Mouse (Mus musculus) inflammation-experienced regulatory T-cells (primary cell): ENCODE data around the gene Gm3278. TPM values are rescaled to one million over a fixed set of nuclear protein-coding genes. Genes with fewer than 3 reads are reported as not detected.

Experiments used
- polyA plus RNA-seq, 2 experiments: library from polyadenylated mRNA; unstranded; fragments of 100-300 nt; shearing (Covaris generic); gene quantifications; one replicate each; pipeline ENCODE4 v1.2.1; 2017

Gm3278 gene
- under 1 TPM in 1 of 2 experiments, not detected in 1; 0.24 TPM for polyA plus RNA-seq

GRCm38 (mm10) chr14:4892116-4892515, at the start of gene Gm3278:
Gene Gm3278, plus strand, starts transcription at chr14:4892416.

GRCm38 (mm10) chr14:4855299-4855980, 36.8 kb upstream of the Gm3278 start, which contains the start of gene Gm3264:
Gene Gm3264, plus strand, starts transcription at chr14:4855576.

Other genes starting within 250 kb of the Gm3278 start
- under 1 TPM in 1 of 2 experiments, not detected in 1; 0.65 TPM for gene Gm3239, start 228.2 kb upstream of the Gm3278 start, polyA plus RNA-seq
- not detected for gene Gm7876, start 183.2 kb upstream of the Gm3278 start, polyA plus RNA-seq
- gene Gm3252, start 165.6 kb upstream of the Gm3278 start, polyA plus RNA-seq = 10 to 100 TPM in 1 of 2 experiments, under 1 TPM in 1; 0.71 to 11.6 TPM
- gene Gm9602, start 116.1 kb upstream of the Gm3278 start, polyA plus RNA-seq = not detected
- gene Gm3269, start 54.3 kb upstream of the Gm3278 start, polyA plus RNA-seq = not detected
- gene Gm3264, start 36.8 kb upstream of the Gm3278 start, polyA plus RNA-seq = 1 to 10 TPM in 1 of 2 experiments, not detected in 1; 4.2 TPM
- under 1 TPM; 0.44 to 0.46 TPM for gene Gm8297, start 91.5 kb downstream of the Gm3278 start, polyA plus RNA-seq
- not detected for gene Gm3298, start 123.5 kb downstream of the Gm3278 start, polyA plus RNA-seq
- 1 to 10 TPM in 1 of 2 experiments, not detected in 1; 1.2 TPM for gene 4930555G01Rik, start 158.2 kb downstream of the Gm3278 start, polyA plus RNA-seq
- gene Gm8281, start 178.6 kb downstream of the Gm3278 start, polyA plus RNA-seq = 10 to 100 TPM in 1 of 2 experiments, 1 to 10 TPM in 1; 4.1 to 13.0 TPM
- gene Gm8279, start 239.1 kb downstream of the Gm3278 start, polyA plus RNA-seq = under 1 TPM in 1 of 2 experiments, not detected in 1; 0.14 TPM